ENCODE assay signal across 31 mouse cellular contexts in genomic region chr1:147935867-147936266, GRCm38 (mm10).
"Had no signal": no experiment of that assay in that cellular context is flagged by ENCODE, and none has a peak within 500 bp of the region (broad histone marks: within the 10 kb centered on the region; RNA-seq: fewer than 3 reads in every experiment).

No protein-coding gene starts in this region.

- ATAC-seq: liver, embryonic 12.5 days; liver, postnatal 0 days; lung, postnatal 0 days; midbrain, embryonic 13.5 days; midbrain, embryonic 15.5 days; midbrain, embryonic 16.5 days had no signal

- H3K4me3 ChIP-seq: limb, embryonic 10.5 days; limb, embryonic 12.5 days; limb, embryonic 13.5 days; limb, embryonic 15.5 days; liver, embryonic 12.5 days; liver, embryonic 13.5 days; liver, embryonic 15.5 days; lung, embryonic 15.5 days; megakaryocyte, embryonic 14.5 days; midbrain, embryonic 10.5 days; midbrain, embryonic 12.5 days; midbrain, embryonic 13.5 days; midbrain, embryonic 15.5 days; myocyte had no signal

- H3K9me3 ChIP-seq: limb, embryonic 10.5 days; limb, embryonic 12.5 days; limb, embryonic 13.5 days; limb, embryonic 15.5 days; liver, embryonic 12.5 days; liver, embryonic 13.5 days; liver, embryonic 15.5 days; lung, embryonic 15.5 days; megakaryocyte, embryonic 14.5 days; midbrain, embryonic 10.5 days; midbrain, embryonic 12.5 days; midbrain, embryonic 13.5 days; midbrain, embryonic 15.5 days had no signal

- H3K4me2 ChIP-seq: limb, embryonic 12.5 days; limb, embryonic 13.5 days; limb, embryonic 15.5 days; liver, embryonic 11.5 days; liver, embryonic 12.5 days; liver, embryonic 13.5 days; liver, embryonic 15.5 days; lung, embryonic 14.5 days; lung, embryonic 15.5 days; midbrain, embryonic 11.5 days; midbrain, embryonic 12.5 days; midbrain, embryonic 13.5 days; midbrain, embryonic 15.5 days had no signal

- DNase-seq: left cerebral cortex, postnatal 4 days; liver; liver, embryonic 13.5 days; liver, postnatal 0 days; lung, adult 18-20 months; lung, adult 2 months; lung, embryonic 14.5 days; lung, postnatal 10 days; lung, postnatal 14 days; lung, postnatal 36 days; lung, postnatal 4 days; midbrain, embryonic 14.5 days had no signal

- H3K9ac ChIP-seq: limb, embryonic 12.5 days; limb, embryonic 13.5 days; limb, embryonic 15.5 days; liver, embryonic 12.5 days; liver, embryonic 13.5 days; liver, embryonic 14.5 days; liver, embryonic 15.5 days; liver, postnatal 0 days; lung, embryonic 14.5 days; lung, embryonic 15.5 days; midbrain, embryonic 12.5 days; midbrain, embryonic 13.5 days; midbrain, embryonic 15.5 days had no signal

- H3K36me3 ChIP-seq: limb, embryonic 10.5 days; limb, embryonic 12.5 days; limb, embryonic 13.5 days; limb, embryonic 15.5 days; liver, embryonic 12.5 days; liver, embryonic 13.5 days; liver, embryonic 15.5 days; lung, embryonic 15.5 days; midbrain, embryonic 10.5 days; midbrain, embryonic 12.5 days; midbrain, embryonic 13.5 days; midbrain, embryonic 15.5 days had no signal

- H3K27me3 ChIP-seq: limb, embryonic 12.5 days; limb, embryonic 13.5 days; limb, embryonic 15.5 days; liver, embryonic 12.5 days; liver, embryonic 13.5 days; liver, embryonic 15.5 days; lung, embryonic 15.5 days; megakaryocyte, embryonic 14.5 days; midbrain, embryonic 12.5 days; midbrain, embryonic 13.5 days; midbrain, embryonic 15.5 days had no signal

- H3K4me1 ChIP-seq: limb, embryonic 10.5 days; limb, embryonic 12.5 days; limb, embryonic 13.5 days; limb, embryonic 15.5 days; liver, embryonic 12.5 days; liver, embryonic 13.5 days; liver, embryonic 15.5 days; lung, embryonic 15.5 days; megakaryocyte, embryonic 14.5 days; midbrain, embryonic 10.5 days; midbrain, embryonic 12.5 days; midbrain, embryonic 13.5 days; midbrain, embryonic 15.5 days had no signal

- H3K27ac ChIP-seq: limb, embryonic 10.5 days; limb, embryonic 12.5 days; limb, embryonic 13.5 days; limb, embryonic 15.5 days; liver, embryonic 12.5 days; liver, embryonic 13.5 days; liver, embryonic 14.5 days; liver, embryonic 15.5 days; lung, embryonic 15.5 days; macrophage; midbrain, embryonic 10.5 days; midbrain, embryonic 12.5 days; midbrain, embryonic 13.5 days; midbrain, embryonic 15.5 days had no signal
